Mouse (Mus musculus): Measurements from ENCODE around the gene Morc1.

DNA sequence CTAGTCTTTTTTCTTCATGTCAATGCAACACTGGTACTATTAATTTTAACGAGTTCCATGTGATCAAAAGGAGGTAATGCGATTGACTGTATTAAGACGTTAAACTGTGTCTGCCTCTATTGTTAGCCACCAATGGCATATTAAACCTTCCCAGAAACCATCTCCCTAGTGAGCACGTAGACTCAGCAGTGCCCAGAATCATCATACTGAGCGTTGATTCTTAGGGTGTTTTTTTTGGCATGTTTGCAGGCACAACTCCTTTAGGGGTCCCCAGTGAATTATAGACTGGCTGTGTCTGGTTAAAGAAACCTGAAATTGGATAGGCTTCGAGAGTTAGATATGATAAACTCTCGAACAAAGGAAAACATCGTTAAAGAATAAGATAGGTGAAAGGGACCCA is 189.5 kb downstream of the Morc1 start:
- no peak for TF ChIP-seq CTCF (IDR thresholded peaks at IDR 0.05; ENCODE audit: extremely low read depth, insufficient read length, insufficient replicate concordance, low read depth, low read length)
- no peak for TF ChIP-seq POLR2A (IDR thresholded peaks at IDR 0.05; ENCODE audit: low read depth, low read length)

Data from small intestine, adult 2 months (tissue).